Mouse (Mus musculus) stomach, embryonic 14.5 days (tissue): ENCODE data around the gene Myom3. TPM values are rescaled to one million over a fixed set of nuclear protein-coding genes. Genes with fewer than 3 reads are reported as not detected.

Source experiments
- ATAC-seq: fragments of 200-750 bp; cut with Nextera tagmentation; 2 replicates; pipeline ENCODE4 v1.8.0; 2017; ENCODE audit warnings: low read depth, moderate TSS enrichment; ENCODE audit not compliant: insufficient number of reproducible peaks, insufficient read depth, low FRiP score
- H3K27ac ChIP-seq: fragments of 300-500 bp; sonication (generic); 2 replicates; pipeline ENCODE4 v1.5.1; 2014; ENCODE audit warnings: mild to moderate bottlenecking, low read length, moderate library complexity, mixed read lengths
- H3K27me3 ChIP-seq: fragments of 300-500 bp; sonication (generic); 2 replicates; pipeline ENCODE4 v1.6.1; 2014; ENCODE audit warnings: low read length, control low read depth, mixed read lengths; ENCODE audit not compliant: control insufficient read depth, insufficient read depth
- H3K36me3 ChIP-seq: fragments of 300-500 bp; sonication (generic); 2 replicates; pipeline ENCODE4 v1.6.1; 2014; ENCODE audit warnings: mild to moderate bottlenecking, control low read depth, low read length, moderate library complexity, mixed read lengths; ENCODE audit not compliant: control insufficient read depth, insufficient read depth
- H3K4me1 ChIP-seq: fragments of 300-500 bp; sonication (generic); 2 replicates; pipeline ENCODE4 v1.6.1; 2014; ENCODE audit warnings: low read length, control low read depth, mixed read lengths; ENCODE audit not compliant: control insufficient read depth, insufficient read depth
- H3K4me2 ChIP-seq: fragments of 300-500 bp; sonication (generic); replicated peaks from 2 replicates; pipeline ENCODE4 v1.6.1; 2014; ENCODE audit warnings: low read depth, low read length, control low read depth
- H3K4me3 ChIP-seq: fragments of 300-500 bp; sonication (generic); 2 replicates; pipeline ENCODE4 v1.5.1; 2014; ENCODE audit warnings: low read depth, low read length, control low read depth
- H3K9ac ChIP-seq: fragments of 300-500 bp; sonication (generic); replicated peaks from 2 replicates; pipeline ENCODE4 v1.6.1; 2014; ENCODE audit warnings: low read depth, mild to moderate bottlenecking, control low read depth, low read length, moderate library complexity, mixed read lengths
- H3K9me3 ChIP-seq: fragments of 300-500 bp; sonication (generic); 2 replicates; pipeline ENCODE4 v1.6.1; 2016; ENCODE audit warnings: low read depth, low read length, control low read depth; ENCODE audit not compliant: control insufficient read depth
- WGBS: fragments of 180-500 bp; shearing (Covaris S2); extraction: QIAGEN DNeasy Blood & Tissue Kit; methylation state at CpG from one replicate; pipeline ENCODE4 v1.1.7; 2014; 5-methylcytosine and 5-hydroxymethylcytosine counted together
- polyA plus RNA-seq: library from polyadenylated mRNA; unstranded; fragments of >200 nt; fragmentation: Nextera tagmentation; extraction: Ambion mirVana; gene quantifications from 2 replicates; pipeline ENCODE4 v1.2.1, GENCODE M21; 2014

Gene Myom3
- polyA plus RNA-seq, 1 experiment from 2014 or later: 0.09 TPM

GRCm38 (mm10) chr4:135821772-135822171, 62.3 kb downstream of the Myom3 start:
- no peak overlapping the region for H3K27ac ChIP-seq
- ATAC-seq: no peak
- no peak overlapping the region for H3K4me2 ChIP-seq
- H3K36me3 ChIP-seq: no peaks in the 10 kb centered on the region
- H3K9me3 ChIP-seq: no peaks in the 10 kb centered on the region
- H3K4me1 ChIP-seq: no peaks in the 10 kb centered on the region
- no peak overlapping the region for H3K4me3 ChIP-seq
- 92% methylated on average over 4 of the region's 4 CpGs for WGBS
- H3K9ac ChIP-seq: no peak overlapping the region
- no peaks in the 10 kb centered on the region for H3K27me3 ChIP-seq

- ATAC-seq: no peak
- Histone ChIP-seq H3K9ac (no peak overlapping the region), H3K27ac (no peak overlapping the region), H3K9me3 (no peaks in the 10 kb centered on the region), H3K4me1 (peaks cover 2% of the 10 kb centered on the region; the same call in 1 of the 2 replicates), H3K36me3 (no peaks in the 10 kb centered on the region), H3K27me3 (no peaks in the 10 kb centered on the region), H3K4me2 (no peak overlapping the region), H3K4me3 (no peak overlapping the region)
- WGBS: 75% methylated on average over 2 of the region's 2 CpGs
Observed at GRCm38 (mm10) chr4:135823298-135823697, 63.8 kb downstream of the Myom3 start.

GRCm38 (mm10) chr4:135824254-135824653, 64.7 kb downstream of the Myom3 start:
- no peak for ATAC-seq
- no peak overlapping the region for H3K9ac ChIP-seq
- 50% methylated on average over 8 of the region's 8 CpGs for WGBS
- H3K4me1 ChIP-seq: peaks cover 11% of the 10 kb centered on the region; the same call in 1 of the 2 replicates
- H3K27ac ChIP-seq: peak overlapping the region; percentile 6; the same call in 1 of the 2 replicates
- no peaks in the 10 kb centered on the region for H3K9me3 ChIP-seq
- H3K36me3 ChIP-seq: no peaks in the 10 kb centered on the region
- H3K27me3 ChIP-seq: no peaks in the 10 kb centered on the region
- no peak overlapping the region for H3K4me3 ChIP-seq
- H3K4me2 ChIP-seq: no peak overlapping the region

GRCm38 (mm10) chr4:135828491-135828890, 69.0 kb downstream of the Myom3 start:
- Histone ChIP-seq H3K4me1 (peaks cover 22% of the 10 kb centered on the region; the same call in 1 of the 2 replicates), H3K4me3 (no peak overlapping the region), H3K4me2 (peak overlapping the region; percentile 18; the same call in 1 of the 2 replicates), H3K9me3 (no peaks in the 10 kb centered on the region), H3K9ac (no peak overlapping the region), H3K27me3 (no peaks in the 10 kb centered on the region), H3K36me3 (no peaks in the 10 kb centered on the region), H3K27ac (peak overlapping the region; percentile 91)
- WGBS: 10% methylated on average over 11 of the region's 11 CpGs
- ATAC-seq: peak; percentile 76; the same call in 1 of the 2 replicates

- H3K27ac ChIP-seq: peak overlapping the region; percentile 10; the same call in 1 of the 2 replicates
- no peaks in the 10 kb centered on the region for H3K27me3 ChIP-seq
- no peak overlapping the region for H3K9ac ChIP-seq
- H3K4me1 ChIP-seq: peaks cover 22% of the 10 kb centered on the region; the same call in 1 of the 2 replicates
- ATAC-seq: no peak
- H3K36me3 ChIP-seq: no peaks in the 10 kb centered on the region
- H3K4me2 ChIP-seq: no peak overlapping the region
- H3K4me3 ChIP-seq: no peak overlapping the region
- 66% methylated on average over 11 of the region's 11 CpGs for WGBS
- no peaks in the 10 kb centered on the region for H3K9me3 ChIP-seq
Observed at GRCm38 (mm10) chr4:135832070-135832469, 72.6 kb downstream of the Myom3 start.

GRCm38 (mm10) chr4:135833301-135834123, 74.0 kb downstream of the Myom3 start:
- Histone ChIP-seq H3K4me2 (no peak overlapping the region), H3K4me3 (no peak overlapping the region), H3K36me3 (no peaks in the 10 kb centered on the region), H3K4me1 (peaks cover 18% of the 10 kb centered on the region; the same call in 1 of the 2 replicates), H3K9me3 (no peaks in the 10 kb centered on the region), H3K27me3 (no peaks in the 10 kb centered on the region), H3K9ac (no peak overlapping the region), H3K27ac (no peak overlapping the region)
- WGBS: 50% methylated on average over 12 of the region's 12 CpGs
- no peak for ATAC-seq

GRCm38 (mm10) chr4:135834124-135834717, 74.7 kb downstream of the Myom3 start:
- Histone ChIP-seq H3K9ac (no peak overlapping the region), H3K4me2 (no peak overlapping the region), H3K9me3 (no peaks in the 10 kb centered on the region), H3K4me1 (peaks cover 11% of the 10 kb centered on the region; the same call in 1 of the 2 replicates), H3K4me3 (no peak overlapping the region), H3K27me3 (no peaks in the 10 kb centered on the region), H3K36me3 (no peaks in the 10 kb centered on the region), H3K27ac (no peak overlapping the region)
- WGBS: 81% methylated on average over 8 of the region's 8 CpGs
- no peak for ATAC-seq

GRCm38 (mm10) chr4:135838925-135839292, 79.4 kb downstream of the Myom3 start:
- Histone ChIP-seq H3K4me2 (no peak overlapping the region), H3K4me1 (no peaks in the 10 kb centered on the region), H3K27me3 (no peaks in the 10 kb centered on the region), H3K27ac (no peak overlapping the region), H3K36me3 (no peaks in the 10 kb centered on the region), H3K4me3 (no peak overlapping the region), H3K9ac (no peak overlapping the region), H3K9me3 (no peaks in the 10 kb centered on the region; the same call in 1 of the 2 replicates)
- no peak for ATAC-seq
- 78% methylated on average over 3 of the region's 3 CpGs for WGBS
